Mouse (Mus musculus) WW6 (cell line): Measurements from ENCODE around the gene Prdx2.

Experiments used
- DNase-seq: peaks from one replicate; pipeline ENCODE4 v3.0.0-alpha.2; 2013; ENCODE audit warnings: low read depth, low spot score

The Prdx2 gene

GRCm38 (mm10) chr8:84947241-84947545, 22.2 kb upstream of the Prdx2 start:
- DNase-seq = no peak

- DNase-seq = no peak
Observed at GRCm38 (mm10) chr8:84949753-84950152, 19.6 kb upstream of the Prdx2 start.

DNA sequence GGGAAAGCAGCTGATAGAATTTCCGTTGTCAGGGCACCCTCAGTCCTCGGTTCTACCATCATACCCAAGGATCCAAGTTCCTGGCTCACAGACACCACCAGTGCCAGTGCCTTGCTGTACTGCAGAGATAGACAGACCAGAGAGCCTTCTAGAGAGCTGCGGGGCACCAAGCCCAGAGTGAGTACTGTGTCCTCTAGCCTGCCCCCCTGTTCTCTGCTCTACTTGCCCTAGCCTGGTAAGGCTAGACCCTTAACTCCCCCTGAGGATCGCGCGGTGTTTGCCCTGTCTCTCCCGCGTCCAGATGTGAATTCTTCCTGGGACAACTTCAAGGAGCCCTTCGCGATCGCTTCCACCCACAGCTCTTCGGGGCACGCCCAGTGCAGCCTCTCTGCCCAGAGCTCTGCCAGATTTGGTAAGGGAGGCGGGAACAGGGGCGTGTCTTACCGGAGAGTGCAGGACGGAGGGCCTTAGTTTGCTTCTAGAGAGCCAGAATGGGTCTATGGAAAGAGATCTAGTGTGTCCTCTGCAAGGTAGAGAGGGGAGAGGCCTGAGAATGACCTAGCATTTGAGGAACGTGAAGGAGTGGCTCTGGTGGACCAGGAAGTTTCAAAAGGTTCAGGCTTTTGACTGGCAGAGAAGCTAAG, 16.7 kb upstream of the Prdx2 start:
- no peak for DNase-seq

GRCm38 (mm10) chr8:84956768-84957167, 12.6 kb upstream of the Prdx2 start:
- no peak for DNase-seq

- DNase-seq = no peak
Observed at GRCm38 (mm10) chr8:84959811-84960210, 9.6 kb upstream of the Prdx2 start.

GRCm38 (mm10) chr8:84963952-84964351, 5.4 kb upstream of the Prdx2 start:
- DNase-seq = no peak

DNA sequence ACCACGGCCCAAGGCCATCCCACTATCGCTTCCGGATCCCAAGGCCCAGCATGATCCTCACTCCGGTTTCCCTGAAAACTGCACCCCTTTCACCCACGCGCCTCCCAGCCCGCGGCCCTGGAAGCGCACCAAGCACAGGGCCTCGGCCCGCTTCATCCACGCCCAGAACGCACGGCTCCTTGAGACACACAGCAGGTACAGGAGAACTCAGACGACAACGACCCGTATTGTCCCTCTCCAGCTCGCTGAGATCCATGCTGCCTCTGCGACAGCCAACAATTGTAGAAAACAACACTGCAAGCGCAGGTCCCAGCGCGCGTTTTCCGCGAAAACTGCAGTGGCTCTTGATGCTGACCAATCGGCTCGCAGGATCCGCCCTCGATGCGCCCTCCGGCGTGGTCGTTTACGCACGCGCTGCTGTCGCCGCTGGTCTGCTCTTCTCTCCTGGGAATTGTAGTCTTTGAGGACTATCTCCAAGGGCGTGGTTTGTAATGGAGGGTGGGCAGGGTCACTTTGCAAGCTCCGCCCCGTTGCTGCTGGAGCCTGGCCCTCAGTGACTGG, 3.6 kb upstream of the Prdx2 start:
- DNase-seq = no peak

DNA sequence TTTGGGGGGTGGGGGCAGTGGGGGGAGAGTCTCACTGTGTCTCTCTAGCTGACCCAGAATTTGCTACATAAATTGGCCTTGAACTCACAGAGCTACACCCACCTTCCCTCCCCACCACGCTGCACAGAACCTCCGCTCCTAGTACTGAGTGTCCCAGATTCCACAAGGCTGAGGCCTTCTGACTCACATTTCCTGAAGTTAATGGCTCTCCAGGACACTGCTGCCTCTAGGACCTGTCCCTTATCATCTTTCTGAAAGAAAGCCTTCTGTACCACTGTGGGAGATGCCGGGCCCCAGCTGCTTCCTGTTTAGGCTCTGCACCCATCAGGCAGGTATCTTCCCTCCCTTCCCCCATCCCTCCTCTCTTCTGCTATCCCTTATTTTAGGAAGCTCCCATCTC, 2.8 kb upstream of the Prdx2 start:
- no peak for DNase-seq

GRCm38 (mm10) chr8:84967532-84968304, 1.7 kb upstream of the Prdx2 start:
- DNase-seq = no peak

GRCm38 (mm10) chr8:84968650-84969049, 737 bp upstream of the Prdx2 start:
- no peak for DNase-seq

DNA sequence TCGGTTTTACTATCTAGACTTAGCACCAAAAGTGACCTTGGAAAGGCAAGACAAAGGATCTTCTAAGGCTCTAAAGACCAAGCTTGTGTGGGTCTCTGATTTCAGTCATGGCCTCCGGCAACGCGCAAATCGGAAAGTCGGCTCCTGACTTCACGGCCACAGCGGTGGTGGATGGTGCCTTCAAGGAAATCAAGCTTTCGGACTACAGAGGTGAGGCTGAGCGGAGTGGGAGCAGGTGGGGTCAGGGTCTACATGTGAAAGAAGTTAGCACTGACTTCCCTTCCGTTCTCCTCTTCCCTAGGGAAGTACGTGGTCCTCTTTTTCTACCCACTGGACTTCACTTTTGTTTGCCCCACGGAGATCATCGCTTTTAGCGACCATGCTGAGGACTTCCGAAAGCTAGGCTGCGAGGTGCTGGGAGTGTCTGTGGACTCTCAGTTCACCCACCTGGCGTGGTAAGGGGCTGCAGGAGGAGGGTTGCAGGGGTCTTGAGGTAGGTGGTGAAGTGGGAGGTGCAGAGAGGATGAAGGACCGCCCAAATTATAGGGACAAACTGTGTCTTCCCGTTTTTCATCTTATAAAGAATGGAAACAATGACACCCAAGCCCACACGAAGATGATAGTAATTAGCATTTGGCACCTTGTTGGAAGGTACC, 876 bp downstream of the Prdx2 start:
- no peak for DNase-seq

GRCm38 (mm10) chr8:84970913-84971312, 1.5 kb downstream of the Prdx2 start:
- DNase-seq = no peak

- no peak for DNase-seq
Observed at GRCm38 (mm10) chr8:84973079-84973478, 3.7 kb downstream of the Prdx2 start.

GRCm38 (mm10) chr8:84973803-84974542, 4.6 kb downstream of the Prdx2 start:
- no peak for DNase-seq

GRCm38 (mm10) chr8:84974543-84975142, 5.3 kb downstream of the Prdx2 start:
- DNase-seq = no peak

GRCm38 (mm10) chr8:84975434-84975833, 6.0 kb downstream of the Prdx2 start:
- no peak for DNase-seq

GRCm38 (mm10) chr8:84976031-84976762, 6.8 kb downstream of the Prdx2 start:
- no peak for DNase-seq

DNA sequence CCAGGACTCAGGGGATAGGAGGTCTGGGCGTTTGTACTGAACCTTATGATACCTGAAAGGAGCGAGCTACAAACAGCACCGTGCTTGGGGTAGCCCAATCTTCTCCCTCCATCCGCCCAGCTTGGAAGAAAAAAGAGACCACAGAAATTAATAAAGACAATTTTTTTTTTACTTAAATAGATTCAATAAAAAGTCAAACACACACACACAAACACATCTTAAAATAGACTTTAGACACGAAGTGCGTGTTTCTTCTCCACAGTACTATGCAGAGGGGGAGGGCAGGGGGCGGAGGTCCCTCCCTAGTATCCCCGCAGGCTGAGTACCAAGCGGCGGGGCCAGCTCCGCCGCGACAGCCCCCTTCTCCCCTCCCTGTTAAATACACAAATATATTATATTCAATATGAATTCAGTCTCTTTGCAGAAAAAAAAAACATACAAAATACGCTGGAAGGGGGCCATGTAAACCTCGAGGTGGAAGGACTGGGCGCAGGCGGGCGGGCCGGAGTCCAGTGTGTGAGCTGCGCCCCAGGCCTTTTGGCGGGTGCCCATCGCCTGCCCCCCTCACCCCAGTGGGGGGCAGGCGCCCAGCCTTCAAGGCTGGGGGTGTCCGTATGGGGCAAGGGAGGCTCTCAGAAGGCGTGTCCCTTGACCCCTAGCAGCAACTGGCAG, 7.5 kb downstream of the Prdx2 start:
- no peak for DNase-seq

- DNase-seq = no peak
Observed at GRCm38 (mm10) chr8:84977435-84978247, 8.3 kb downstream of the Prdx2 start.
